Mouse (Mus musculus) bone marrow macrophage, adult 2 months (primary cell): ENCODE measurements around the gene Enpp6.

ENCODE experiments used
- CTCF ChIP-seq: IDR thresholded peaks from 2 replicates; pipeline ENCODE4 v1.5.1; 2012; ENCODE audit warnings: low read depth, mild to moderate bottlenecking, low read length, moderate library complexity
- POLR2A ChIP-seq: IDR thresholded peaks from 2 replicates; pipeline ENCODE4 v1.6.1; 2012; ENCODE audit warnings: mild to moderate bottlenecking, low read depth, low read length, borderline replicate concordance

DNA sequence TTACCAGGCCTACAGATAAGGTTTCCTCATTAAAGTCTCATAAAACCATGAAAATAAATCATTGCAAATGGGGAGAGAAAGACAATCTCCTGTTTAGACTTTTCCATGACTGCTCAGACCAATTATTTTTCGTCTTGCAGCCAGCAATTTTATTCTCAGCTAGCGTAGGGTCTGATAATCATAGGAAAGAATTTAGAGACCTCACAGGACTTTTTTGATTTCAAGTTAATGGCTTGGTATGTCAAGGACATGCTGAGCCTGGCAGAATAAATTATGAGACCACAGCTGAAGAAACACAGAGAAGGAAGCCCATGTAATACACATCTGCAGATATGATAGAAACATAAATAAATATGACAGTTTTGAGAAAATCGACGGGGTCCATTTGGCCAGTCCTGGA lies 130.6 kb downstream of the Enpp6 start:
- TF ChIP-seq CTCF (no peak), POLR2A (no peak)
